Mouse (Mus musculus): ENCODE data around the gene Dnajb12. TPM values are rescaled to one million over a fixed set of nuclear protein-coding genes. Genes with fewer than 3 reads are reported as not detected.

The Dnajb12 gene
- polyA plus RNA-seq, 1 experiment from 2014 or later = 17.8 TPM

GRCm38 (mm10) chr10:59909357-59909847 lies 30.0 kb downstream of the Dnajb12 start:
- WGBS = 10% methylated on average over 14 of the region's 14 CpGs
- Histone ChIP-seq H3K9me3 (replicated peaks) (no peaks in the 10 kb centered on the region), H3K9ac (peak overlapping the region; percentile 34; the same call in 1 of the 2 replicates), H3K4me3 (peak overlapping the region; percentile 23), H3K27ac (peak overlapping the region; percentile 94), H3K4me1 (replicated peaks) (peaks cover 45% of the 10 kb centered on the region), H3K36me3 (no peaks in the 10 kb centered on the region), H3K27me3 (no peaks in the 10 kb centered on the region), H3K4me2 (peak overlapping the region; percentile 54)
- ATAC-seq (replicated peaks; ENCODE audit: insufficient number of reproducible peaks, insufficient read depth, low FRiP score, low read depth) = peak; percentile 63; the same call in 1 of the 2 replicates

DNA sequence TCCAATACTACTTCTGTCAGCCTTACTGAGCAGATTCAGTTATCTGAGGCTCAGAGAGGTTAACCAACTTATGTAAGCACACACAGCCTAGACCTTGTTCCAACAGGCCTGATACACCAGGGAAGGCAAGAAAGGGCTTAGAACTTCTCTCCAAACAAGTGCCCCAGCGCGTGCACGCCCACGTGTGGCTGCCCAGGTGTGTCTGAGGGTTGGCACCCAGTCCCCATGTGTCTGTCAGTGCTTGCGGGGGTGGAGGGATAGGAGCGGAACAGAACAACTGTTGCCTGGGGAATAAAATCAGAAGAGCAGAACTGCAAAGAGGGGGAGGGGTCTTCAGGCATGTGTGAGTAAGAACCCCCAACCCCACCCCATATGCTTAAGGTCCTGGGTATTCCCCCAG lies 31.7 kb downstream of the Dnajb12 start:
- ATAC-seq (replicated peaks; ENCODE audit: insufficient number of reproducible peaks, insufficient read depth, low FRiP score, low read depth) = no peak
- no peak overlapping the region for H3K4me3 ChIP-seq
- H3K27ac ChIP-seq = no peak overlapping the region
- H3K9ac ChIP-seq = peak overlapping the region; percentile 12; the same call in 1 of the 2 replicates
- H3K27me3 ChIP-seq = no peaks in the 10 kb centered on the region
- H3K9me3 ChIP-seq (replicated peaks) = no peaks in the 10 kb centered on the region
- H3K4me1 ChIP-seq (replicated peaks) = peaks cover 57% of the 10 kb centered on the region
- WGBS = 51% methylated on average over 6 of the region's 6 CpGs
- H3K36me3 ChIP-seq = no peaks in the 10 kb centered on the region
- H3K4me2 ChIP-seq = peak overlapping the region; percentile 47

- H3K36me3 ChIP-seq = no peaks in the 10 kb centered on the region
- H3K4me1 ChIP-seq (replicated peaks) = peaks cover 63% of the 10 kb centered on the region
- H3K9ac ChIP-seq = peak overlapping the region; percentile 12; the same call in 1 of the 2 replicates
- H3K27ac ChIP-seq = 0 out of 2 replicates have a peak overlapping the region, but pooled peaks have one; percentile 14
- H3K9me3 ChIP-seq (replicated peaks) = no peaks in the 10 kb centered on the region
- H3K27me3 ChIP-seq = no peaks in the 10 kb centered on the region
- no peak overlapping the region for H3K4me3 ChIP-seq
- H3K4me2 ChIP-seq = peak overlapping the region; percentile 47
- ATAC-seq (replicated peaks; ENCODE audit: insufficient number of reproducible peaks, insufficient read depth, low FRiP score, low read depth) = no peak
- WGBS = 14% methylated on average over 25 of the region's 25 CpGs
These were observed 32.3 kb downstream of the Dnajb12 start for GRCm38 (mm10) chr10:59911561-59912198.

GRCm38 (mm10) chr10:59915196-59915962 lies 36.0 kb downstream of the Dnajb12 start:
- Histone ChIP-seq H3K4me2 (0 out of 2 replicates have a peak overlapping the region, but pooled peaks have one; percentile 71), H3K9ac (no peak overlapping the region), H3K4me3 (no peak overlapping the region), H3K4me1 (replicated peaks) (peaks cover 56% of the 10 kb centered on the region), H3K27ac (peak overlapping the region; percentile 98), H3K27me3 (no peaks in the 10 kb centered on the region), H3K36me3 (no peaks in the 10 kb centered on the region), H3K9me3 (replicated peaks) (no peaks in the 10 kb centered on the region)
- 82% methylated on average over 8 of the region's 8 CpGs for WGBS
- no peak for ATAC-seq (replicated peaks; ENCODE audit: insufficient number of reproducible peaks, insufficient read depth, low FRiP score, low read depth)

GRCm38 (mm10) chr10:59916159-59916558 lies 36.8 kb downstream of the Dnajb12 start:
- Histone ChIP-seq H3K9ac (peak overlapping the region; percentile 26), H3K4me3 (peak overlapping the region; percentile 38), H3K4me2 (peak overlapping the region; percentile 71), H3K9me3 (replicated peaks) (no peaks in the 10 kb centered on the region), H3K4me1 (replicated peaks) (peaks cover 57% of the 10 kb centered on the region), H3K27ac (peak overlapping the region; percentile 98), H3K27me3 (no peaks in the 10 kb centered on the region), H3K36me3 (no peaks in the 10 kb centered on the region)
- peak; percentile 70 for ATAC-seq (replicated peaks; ENCODE audit: insufficient number of reproducible peaks, insufficient read depth, low FRiP score, low read depth)
- WGBS = 6% methylated on average over 4 of the region's 4 CpGs

- peak overlapping the region; percentile 71 for H3K4me2 ChIP-seq
These were observed 37.3 kb downstream of the Dnajb12 start for GRCm38 (mm10) chr10:59916649-59917048.

GRCm38 (mm10) chr10:59918111-59918510 lies 38.8 kb downstream of the Dnajb12 start:
- H3K27me3 ChIP-seq = no peaks in the 10 kb centered on the region
- H3K4me3 ChIP-seq = no peak overlapping the region
- H3K4me2 ChIP-seq = no peak overlapping the region
- ATAC-seq (replicated peaks; ENCODE audit: insufficient number of reproducible peaks, insufficient read depth, low FRiP score, low read depth) = no peak
- H3K36me3 ChIP-seq = no peaks in the 10 kb centered on the region
- WGBS = 89% methylated on average over 4 of the region's 4 CpGs
- peaks cover 55% of the 10 kb centered on the region for H3K4me1 ChIP-seq (replicated peaks)
- no peaks in the 10 kb centered on the region for H3K9me3 ChIP-seq (replicated peaks)
- no peak overlapping the region for H3K27ac ChIP-seq
- H3K9ac ChIP-seq = no peak overlapping the region

More at GRCm38 (mm10) chr10:59916649-59917048, 37.3 kb downstream of the Dnajb12 start:
- peak overlapping the region; percentile 98 for H3K27ac ChIP-seq
- WGBS = under 1% methylated on average over 10 of the region's 10 CpGs
- peak; percentile 89 for ATAC-seq (replicated peaks; ENCODE audit: insufficient number of reproducible peaks, insufficient read depth, low FRiP score, low read depth)
- peaks cover 57% of the 10 kb centered on the region for H3K4me1 ChIP-seq (replicated peaks)
- H3K36me3 ChIP-seq = no peaks in the 10 kb centered on the region
- no peaks in the 10 kb centered on the region for H3K27me3 ChIP-seq
- H3K4me3 ChIP-seq = peak overlapping the region; percentile 38
- no peaks in the 10 kb centered on the region for H3K9me3 ChIP-seq (replicated peaks)
- H3K9ac ChIP-seq = peak overlapping the region; percentile 26

DNA sequence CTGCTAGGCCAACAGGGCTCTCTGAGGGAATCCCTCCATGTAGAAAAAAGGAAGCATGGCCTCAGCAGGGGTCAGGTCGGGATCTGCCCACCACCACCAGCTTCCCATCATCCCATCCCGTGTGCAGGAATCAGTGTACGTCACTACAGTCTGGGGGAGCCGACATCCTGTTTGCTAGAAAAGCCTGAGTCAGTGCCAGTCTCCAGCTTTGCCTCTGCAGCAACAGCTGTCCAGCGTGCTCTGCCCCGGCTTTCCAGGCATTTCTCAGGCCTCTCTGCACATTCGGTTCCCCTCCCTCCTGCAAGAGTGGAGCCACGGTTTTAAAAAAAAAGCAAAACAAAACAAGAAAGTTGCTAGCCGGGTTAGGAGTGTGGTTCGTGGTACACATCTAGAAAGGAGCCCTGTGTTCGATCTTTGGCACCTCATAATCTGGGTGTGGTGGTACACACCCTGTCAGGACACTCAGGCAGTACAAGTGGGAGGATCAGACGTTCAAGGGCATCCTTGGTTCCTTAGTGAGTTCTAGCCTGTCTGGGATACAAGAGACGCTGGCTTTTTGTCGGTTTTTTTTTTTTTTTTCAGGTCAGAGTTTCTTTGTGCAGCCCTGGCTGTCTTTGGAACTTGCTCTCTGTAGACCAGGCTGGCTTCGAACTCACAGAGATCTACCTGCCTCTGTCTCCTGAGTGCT lies 40.3 kb downstream of the Dnajb12 start:
- Histone ChIP-seq H3K9me3 (replicated peaks) (no peaks in the 10 kb centered on the region), H3K36me3 (no peaks in the 10 kb centered on the region), H3K4me2 (no peak overlapping the region), H3K27me3 (no peaks in the 10 kb centered on the region), H3K9ac (0 out of 2 replicates have a peak overlapping the region, but pooled peaks have one; percentile 6), H3K27ac (peak overlapping the region; percentile 86), H3K4me3 (no peak overlapping the region), H3K4me1 (replicated peaks) (peaks cover 61% of the 10 kb centered on the region)
- 40% methylated on average over 15 of the region's 15 CpGs for WGBS
- ATAC-seq (replicated peaks; ENCODE audit: insufficient number of reproducible peaks, insufficient read depth, low FRiP score, low read depth) = no peak

GRCm38 (mm10) chr10:59920485-59920809 lies 41.1 kb downstream of the Dnajb12 start:
- WGBS = 29% methylated on average over 7 of the region's 7 CpGs
- peaks cover 55% of the 10 kb centered on the region for H3K4me1 ChIP-seq (replicated peaks)

DNA sequence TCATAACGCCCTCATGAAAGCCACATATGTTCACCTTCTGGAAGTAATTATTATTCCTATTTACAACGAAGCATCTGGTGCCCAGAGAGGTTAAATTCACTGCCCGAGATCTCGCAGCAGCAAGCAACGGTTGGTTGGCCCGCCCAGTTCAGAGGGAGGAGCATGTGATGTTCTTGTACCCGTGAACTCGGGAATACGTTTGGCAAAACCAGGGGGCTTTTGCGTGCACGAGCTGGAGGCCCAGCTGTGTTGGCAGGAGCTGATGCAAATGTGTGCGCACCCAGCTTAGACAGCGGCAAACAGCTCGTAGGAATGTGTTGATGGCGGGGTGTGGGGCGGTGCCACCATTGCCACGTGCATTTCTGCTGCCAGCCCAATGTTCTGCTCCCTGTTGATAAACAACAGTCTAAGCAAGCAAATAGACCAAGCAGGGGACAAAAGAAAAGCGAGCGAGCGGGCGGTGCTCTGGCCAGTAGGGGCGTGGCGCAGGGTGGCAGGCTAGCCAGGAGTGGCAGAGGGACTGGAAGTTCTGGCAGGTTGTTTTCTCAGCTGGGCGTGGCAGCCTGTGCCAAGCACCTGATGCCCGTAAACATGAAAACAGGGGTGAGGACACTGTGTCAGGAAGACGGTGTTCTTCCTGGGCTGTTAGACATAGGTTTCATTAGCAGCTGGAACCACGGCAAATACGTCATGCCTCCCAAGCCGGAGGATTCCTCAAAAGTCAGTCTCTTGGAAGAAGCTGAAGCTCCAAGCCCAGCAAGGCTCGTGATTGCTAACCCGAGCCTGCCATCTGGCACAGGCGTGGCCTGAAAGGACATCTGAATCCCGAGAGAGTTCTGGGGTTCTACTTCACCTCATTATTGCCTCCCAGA lies 41.7 kb downstream of the Dnajb12 start:
- Histone ChIP-seq H3K27ac (peak overlapping the region; percentile 86), H3K27me3 (no peaks in the 10 kb centered on the region), H3K9ac (peak overlapping the region; percentile 33), H3K4me3 (peak overlapping the region; percentile 44), H3K9me3 (replicated peaks) (no peaks in the 10 kb centered on the region), H3K4me2 (peak overlapping the region; percentile 72), H3K36me3 (no peaks in the 10 kb centered on the region), H3K4me1 (replicated peaks) (peaks cover 49% of the 10 kb centered on the region)
- peak; percentile 36; the same call in 1 of the 2 replicates for ATAC-seq (replicated peaks; ENCODE audit: insufficient number of reproducible peaks, insufficient read depth, low FRiP score, low read depth)
- WGBS = 7% methylated on average over 33 of the region's 33 CpGs

More at GRCm38 (mm10) chr10:59920485-59920809, 41.1 kb downstream of the Dnajb12 start:
- peak overlapping the region; percentile 44 for H3K4me3 ChIP-seq
- no peaks in the 10 kb centered on the region for H3K9me3 ChIP-seq (replicated peaks)
- no peaks in the 10 kb centered on the region for H3K27me3 ChIP-seq
- H3K27ac ChIP-seq = peak overlapping the region; percentile 86
- no peaks in the 10 kb centered on the region for H3K36me3 ChIP-seq
- peak overlapping the region; percentile 33 for H3K9ac ChIP-seq
- ATAC-seq (replicated peaks; ENCODE audit: insufficient number of reproducible peaks, insufficient read depth, low FRiP score, low read depth) = no peak
- H3K4me2 ChIP-seq = peak overlapping the region; percentile 72
